Mouse (Mus musculus): ENCODE data around the gene Trp53rkb.

DNA sequence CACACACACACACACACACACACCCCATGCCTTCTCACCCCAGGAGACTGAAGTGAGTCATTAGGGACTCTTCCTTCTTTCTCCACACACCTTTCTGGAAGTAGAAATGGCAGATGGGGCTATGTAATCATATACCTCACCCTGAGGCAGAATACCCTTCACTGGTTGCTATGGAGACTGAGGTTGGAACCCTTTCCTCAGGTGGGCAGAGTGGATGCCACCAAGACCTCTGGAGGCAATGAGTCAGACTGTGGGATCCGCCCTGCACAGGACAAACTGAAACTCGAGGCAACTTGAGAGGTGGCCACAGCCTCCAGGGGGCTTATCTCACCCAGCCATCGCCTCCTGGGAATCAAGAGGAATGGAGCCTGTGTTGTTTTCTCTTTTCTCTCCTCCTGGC, 34.4 kb upstream of the Trp53rkb start:
- TF ChIP-seq EP300 (IDR thresholded peaks at IDR 0.05; ENCODE audit: insufficient read depth, low read depth, low read length) = no peak
- TF ChIP-seq POLR2A (IDR thresholded peaks at IDR 0.05; ENCODE audit: insufficient read depth, low read depth, low read length) = no peak

Data from heart, adult 2 months (tissue).